Mouse (Mus musculus) heart, embryonic 13.5 days (tissue): ENCODE measurements at regions not wholly inside any gene's neighbourhood (a gene's known extent, or its start where the extent isn't known, plus 50 kb on each side); places are given as distances from the start of the nearest gene placed in this dataset.

Experiments
- ATAC-seq: fragments of 200-750 bp; cut with Nextera tagmentation; 2 replicates; pipeline ENCODE4 v1.8.0; 2017; ENCODE audit warnings: moderate TSS enrichment; ENCODE audit not compliant: insufficient number of reproducible peaks, low FRiP score, low TSS enrichment; ENCODE audit errors: extremely low read depth
- H3K27ac ChIP-seq: fragments of 300-500 bp; sonication (generic); replicated peaks from 2 replicates; pipeline ENCODE4 v1.5.1; 2015; ENCODE audit warnings: moderate library complexity, mild to moderate bottlenecking, inconsistent platforms
- H3K27me3 ChIP-seq: fragments of 300-500 bp; sonication (generic); replicated peaks from 2 replicates; pipeline ENCODE4 v1.6.1; 2015; ENCODE audit warnings: mild to moderate bottlenecking, inconsistent platforms
- H3K36me3 ChIP-seq: fragments of 300-500 bp; sonication (generic); 2 replicates; pipeline ENCODE4 v1.6.1; 2015; ENCODE audit warnings: mild to moderate bottlenecking, inconsistent platforms
- H3K4me1 ChIP-seq: fragments of 300-500 bp; sonication (generic); 2 replicates; pipeline ENCODE4 v1.6.1; 2015; ENCODE audit warnings: inconsistent platforms
- H3K4me2 ChIP-seq: fragments of 300-500 bp; sonication (generic); 2 replicates; pipeline ENCODE4 v1.6.1; 2015; ENCODE audit warnings: inconsistent platforms, mild to moderate bottlenecking, moderate library complexity
- H3K4me3 ChIP-seq: fragments of 300-500 bp; sonication (generic); 2 replicates; pipeline ENCODE4 v1.5.1; 2015; ENCODE audit warnings: moderate library complexity, mild to moderate bottlenecking, inconsistent platforms
- H3K9ac ChIP-seq: fragments of 300-500 bp; sonication (generic); 2 replicates; pipeline ENCODE4 v1.6.1; 2015; ENCODE audit warnings: inconsistent platforms, mild to moderate bottlenecking, moderate library complexity
- H3K9me3 ChIP-seq: fragments of 300-500 bp; sonication (generic); 2 replicates; pipeline ENCODE4 v1.6.1; 2016; ENCODE audit warnings: inconsistent platforms
- WGBS: fragments of 180-500 bp; shearing (Covaris S2); methylation state at CpG from one replicate; pipeline ENCODE4 v1.1.7; 2015; ENCODE audit warnings: mixed read lengths; 5-methylcytosine and 5-hydroxymethylcytosine counted together

DNA sequence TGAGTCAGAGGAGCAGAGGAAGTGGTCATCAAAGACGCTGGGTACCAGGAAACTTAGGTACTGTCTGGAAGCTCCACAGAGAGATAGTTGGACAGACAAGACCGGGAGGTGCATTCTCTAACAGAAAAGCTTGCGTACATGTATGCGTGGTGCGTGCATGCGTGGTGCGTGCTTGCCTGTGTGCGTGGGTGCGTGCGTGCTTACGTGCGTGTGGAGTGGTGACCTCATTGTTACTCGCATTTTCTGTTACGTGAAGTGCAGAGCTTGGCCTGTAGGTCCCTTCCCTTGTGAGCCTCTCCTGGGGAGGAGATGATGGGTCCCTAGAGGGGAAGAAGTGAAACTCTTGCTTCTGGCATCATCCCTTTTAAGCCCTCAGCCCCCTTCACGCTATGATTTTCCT, 175.5 kb upstream of the Msx2 start:
- H3K9ac ChIP-seq = no peak overlapping the region
- H3K4me3 ChIP-seq = no peak overlapping the region
- no peaks in the 10 kb centered on the region for H3K4me1 ChIP-seq
- H3K36me3 ChIP-seq = no peaks in the 10 kb centered on the region
- H3K4me2 ChIP-seq = no peak overlapping the region
- WGBS = 91% methylated on average over 15 of the region's 15 CpGs
- H3K9me3 ChIP-seq = peaks cover 4% of the 10 kb centered on the region; the same call in 1 of the 2 replicates
- no peak overlapping the region for H3K27ac ChIP-seq
- no peak for ATAC-seq
- H3K27me3 ChIP-seq = no peaks in the 10 kb centered on the region

DNA sequence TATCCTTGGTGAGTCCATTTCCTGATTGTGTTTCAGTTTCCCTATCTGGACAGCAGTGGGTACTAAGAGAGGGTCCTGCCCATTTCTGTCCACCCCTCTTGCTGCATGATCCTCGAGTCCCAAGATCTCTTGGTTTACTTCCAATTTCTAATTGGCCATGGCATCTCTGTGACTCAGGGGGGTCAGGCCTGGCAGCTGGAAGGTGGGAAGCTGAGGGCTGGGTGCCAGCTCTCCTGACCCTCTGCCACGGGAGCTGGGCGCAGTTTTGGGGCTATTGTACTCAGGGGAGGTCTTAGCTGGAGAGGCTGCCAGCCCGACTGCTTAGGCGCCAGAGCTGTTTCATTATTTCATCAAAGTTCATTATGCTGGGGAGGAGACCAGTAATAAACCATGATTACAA, 169.7 kb upstream of the Msx2 start:
- Histone ChIP-seq H3K9ac (no peak overlapping the region), H3K27me3 (no peaks in the 10 kb centered on the region; the same call in 1 of the 2 replicates), H3K4me3 (no peak overlapping the region), H3K4me2 (no peak overlapping the region), H3K36me3 (no peaks in the 10 kb centered on the region), H3K4me1 (no peaks in the 10 kb centered on the region), H3K27ac (no peak overlapping the region), H3K9me3 (peaks cover 4% of the 10 kb centered on the region; the same call in 1 of the 2 replicates)
- no peak for ATAC-seq
- 70% methylated on average over 5 of the region's 5 CpGs for WGBS

DNA sequence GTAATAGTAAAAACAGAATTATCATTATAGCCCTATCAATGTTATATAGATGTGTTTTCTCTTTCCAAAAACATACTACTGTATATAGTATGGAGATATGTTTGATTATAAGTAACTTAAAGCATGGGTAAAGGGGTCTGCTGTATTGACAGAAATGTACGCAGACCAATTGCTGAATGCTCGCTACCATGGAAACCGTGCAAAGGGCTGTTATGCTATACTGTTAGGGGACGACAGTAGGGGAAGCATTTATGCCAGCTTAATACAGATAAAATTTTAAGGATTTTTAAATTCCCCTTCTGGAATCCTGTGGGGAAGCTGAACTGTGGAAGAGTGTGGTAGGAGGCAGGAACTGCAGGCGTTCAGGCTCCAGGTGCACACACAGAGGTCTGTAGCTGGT, 166.7 kb upstream of the Msx2 start:
- 84% methylated on average over 5 of the region's 5 CpGs for WGBS
- ATAC-seq = no peak

DNA sequence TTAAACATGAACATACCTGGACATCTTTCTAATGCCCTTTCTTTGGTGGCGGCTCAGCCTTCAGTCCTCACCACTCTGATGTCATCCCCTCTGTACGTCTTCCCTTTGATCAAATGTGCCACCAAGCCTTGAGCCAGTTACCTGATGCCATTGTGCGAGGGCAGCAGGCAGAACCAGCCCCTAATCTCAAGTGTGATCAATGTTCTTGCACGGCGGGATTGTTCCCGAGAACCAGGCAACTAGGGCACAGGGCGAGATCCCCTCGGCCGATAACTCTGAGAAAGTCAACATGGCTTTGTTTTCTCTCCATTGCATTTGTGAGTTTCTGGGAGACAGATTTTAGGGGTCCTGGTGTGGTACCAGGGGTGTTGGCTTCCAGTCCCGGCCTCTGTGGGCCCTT, 166.2 kb upstream of the Msx2 start:
- Histone ChIP-seq H3K27ac (no peak overlapping the region), H3K9ac (no peak overlapping the region), H3K9me3 (no peaks in the 10 kb centered on the region; the same call in 1 of the 2 replicates), H3K4me2 (no peak overlapping the region), H3K4me3 (no peak overlapping the region), H3K36me3 (no peaks in the 10 kb centered on the region), H3K4me1 (no peaks in the 10 kb centered on the region), H3K27me3 (no peaks in the 10 kb centered on the region; the same call in 1 of the 2 replicates)
- WGBS = 71% methylated on average over 10 of the region's 10 CpGs
- no peak for ATAC-seq

More for the DNA sequence above, 166.7 kb upstream of the Msx2 start:
- H3K27ac ChIP-seq = no peak overlapping the region
- no peak overlapping the region for H3K4me2 ChIP-seq
- no peaks in the 10 kb centered on the region for H3K36me3 ChIP-seq
- H3K27me3 ChIP-seq = no peaks in the 10 kb centered on the region; the same call in 1 of the 2 replicates
- no peak overlapping the region for H3K4me3 ChIP-seq
- peaks cover 1% of the 10 kb centered on the region; the same call in 1 of the 2 replicates for H3K9me3 ChIP-seq
- H3K9ac ChIP-seq = no peak overlapping the region
- no peaks in the 10 kb centered on the region for H3K4me1 ChIP-seq

DNA sequence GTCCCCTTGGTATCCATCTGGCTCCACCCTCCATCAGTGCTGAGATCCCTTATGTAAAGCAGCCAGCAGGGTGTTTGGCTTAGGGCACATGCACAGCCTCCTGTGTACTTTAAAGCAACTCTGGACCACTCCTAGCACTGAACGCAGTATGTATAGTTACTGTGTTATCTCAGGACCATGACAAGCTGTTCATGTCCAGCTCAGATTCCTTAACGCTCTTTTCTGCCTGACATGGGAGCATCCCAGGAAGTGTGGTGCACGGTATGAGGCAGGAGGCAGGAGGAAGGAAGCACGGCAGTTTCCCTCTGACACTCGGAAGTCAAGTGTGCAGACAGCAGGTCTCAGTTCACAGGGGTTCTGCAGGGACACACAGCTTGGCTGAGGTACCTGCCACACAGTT, 163.1 kb upstream of the Msx2 start:
- Histone ChIP-seq H3K4me3 (no peak overlapping the region), H3K4me1 (no peaks in the 10 kb centered on the region), H3K9me3 (no peaks in the 10 kb centered on the region), H3K9ac (no peak overlapping the region), H3K27ac (no peak overlapping the region), H3K4me2 (no peak overlapping the region), H3K36me3 (no peaks in the 10 kb centered on the region), H3K27me3 (no peaks in the 10 kb centered on the region)
- ATAC-seq = no peak
- WGBS = 34% methylated on average over 5 of the region's 5 CpGs

DNA sequence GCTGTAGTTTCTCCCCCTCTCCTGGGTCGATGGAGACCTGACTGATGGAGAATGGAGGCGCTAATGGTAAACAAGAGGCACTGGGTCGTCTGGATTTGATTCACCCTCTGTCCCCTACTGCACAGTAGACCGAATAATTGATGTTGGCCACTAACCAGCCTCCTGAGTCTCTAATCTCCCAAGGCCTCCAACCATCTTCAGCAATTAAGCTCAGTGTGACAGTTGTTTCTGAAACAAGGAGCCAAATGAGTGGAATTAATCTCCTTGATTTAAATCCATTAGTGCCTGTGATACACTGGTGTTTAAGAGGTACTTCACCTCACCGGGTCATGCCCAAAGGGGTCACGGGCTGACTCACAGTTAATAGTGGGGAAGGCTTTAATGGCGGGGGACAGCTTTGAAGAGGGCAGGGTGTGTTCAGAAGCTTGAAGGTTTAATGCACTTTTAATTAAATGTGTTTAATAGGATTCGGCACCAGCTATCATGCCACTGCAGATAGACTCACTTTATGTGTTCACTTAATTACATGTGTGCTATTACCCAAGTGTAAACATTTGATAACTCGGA, 161.8 kb upstream of the Msx2 start:
- ATAC-seq = no peak
- H3K4me1 ChIP-seq = no peaks in the 10 kb centered on the region
- H3K27me3 ChIP-seq = no peaks in the 10 kb centered on the region
- H3K9ac ChIP-seq = no peak overlapping the region
- H3K4me2 ChIP-seq = no peak overlapping the region
- no peaks in the 10 kb centered on the region for H3K36me3 ChIP-seq
- WGBS = 72% methylated on average over 9 of the region's 9 CpGs
- H3K27ac ChIP-seq = no peak overlapping the region
- H3K4me3 ChIP-seq = no peak overlapping the region
- H3K9me3 ChIP-seq = no peaks in the 10 kb centered on the region

DNA sequence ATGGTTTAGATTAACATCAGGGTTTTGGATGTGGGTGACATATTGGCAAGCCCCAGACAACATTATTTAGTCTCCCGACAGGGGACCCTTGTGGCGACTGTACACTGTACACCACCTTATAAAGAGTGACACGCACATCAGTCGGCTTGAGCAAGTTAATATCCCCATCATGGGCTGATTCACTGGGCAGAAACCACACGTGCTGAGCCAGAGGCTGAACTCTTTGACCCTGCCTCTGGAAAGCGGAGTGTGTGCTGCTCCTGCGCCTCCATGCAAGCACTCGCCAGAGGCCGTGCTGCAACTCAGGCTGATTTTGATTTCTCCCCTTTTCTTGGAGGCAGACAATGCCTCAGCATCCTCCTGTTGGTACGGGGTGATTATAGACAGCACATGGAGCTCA, 125.2 kb upstream of the Msx2 start:
- WGBS = 70% methylated on average over 10 of the region's 10 CpGs
- Histone ChIP-seq H3K4me3 (no peak overlapping the region), H3K9ac (no peak overlapping the region), H3K4me1 (peaks cover 5% of the 10 kb centered on the region; the same call in 1 of the 2 replicates), H3K4me2 (no peak overlapping the region), H3K27me3 (0 out of 2 replicates have a peak, but pooled peaks cover 10% of the 10 kb centered on the region), H3K9me3 (no peaks in the 10 kb centered on the region), H3K27ac (no peak overlapping the region), H3K36me3 (no peaks in the 10 kb centered on the region)
- ATAC-seq = no peak

DNA sequence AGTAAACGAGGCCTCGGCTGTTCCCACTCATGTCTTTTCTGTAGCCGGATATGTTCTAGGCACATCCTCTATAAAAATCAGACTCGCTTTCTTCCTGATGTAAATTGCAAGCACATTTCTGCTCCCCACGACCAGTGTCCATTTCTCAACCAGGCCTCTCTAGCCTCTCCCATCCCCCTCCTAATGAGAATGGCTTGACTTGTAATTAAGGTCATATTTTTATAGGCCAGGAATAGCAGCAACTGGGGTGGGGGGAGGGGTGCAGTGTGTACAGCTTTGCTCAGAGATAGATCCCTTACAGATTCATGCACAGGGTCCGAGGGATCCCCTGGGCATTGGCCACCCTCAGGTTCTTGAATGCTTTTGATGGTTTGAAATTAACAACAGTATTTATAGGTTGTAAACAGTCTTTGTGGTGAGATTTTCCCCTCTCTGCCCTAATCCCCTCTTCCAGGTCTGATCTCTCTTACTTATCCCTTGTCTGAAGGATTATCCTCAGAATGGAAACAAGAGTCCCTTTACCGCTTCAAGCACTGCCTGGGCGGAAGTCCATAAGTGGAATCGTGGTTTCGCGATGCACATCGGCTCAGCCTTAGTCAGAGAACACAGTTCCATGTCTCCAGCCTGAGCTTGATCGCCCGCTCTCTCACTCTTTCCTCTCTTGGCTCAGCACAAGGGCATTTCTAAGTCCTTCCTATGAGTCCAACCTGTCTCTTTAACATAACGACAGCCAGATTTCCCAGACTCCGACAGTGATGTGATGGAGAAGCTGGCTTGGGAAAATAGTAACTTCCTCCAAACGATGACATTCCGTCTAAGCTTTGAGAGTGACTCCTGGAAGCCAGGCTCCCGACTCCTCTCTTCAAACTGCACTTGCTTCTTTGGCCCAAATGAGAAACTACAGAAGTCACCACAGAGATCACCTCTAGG, 124.3 kb upstream of the Msx2 start:
- Histone ChIP-seq H3K27me3 (0 out of 2 replicates have a peak, but pooled peaks cover 7% of the 10 kb centered on the region), H3K4me1 (peaks cover 5% of the 10 kb centered on the region; the same call in 1 of the 2 replicates), H3K27ac (no peak overlapping the region), H3K9ac (no peak overlapping the region), H3K4me2 (no peak overlapping the region), H3K36me3 (no peaks in the 10 kb centered on the region), H3K9me3 (no peaks in the 10 kb centered on the region), H3K4me3 (no peak overlapping the region)
- 68% methylated on average over 19 of the region's 19 CpGs for WGBS
- no peak for ATAC-seq

DNA sequence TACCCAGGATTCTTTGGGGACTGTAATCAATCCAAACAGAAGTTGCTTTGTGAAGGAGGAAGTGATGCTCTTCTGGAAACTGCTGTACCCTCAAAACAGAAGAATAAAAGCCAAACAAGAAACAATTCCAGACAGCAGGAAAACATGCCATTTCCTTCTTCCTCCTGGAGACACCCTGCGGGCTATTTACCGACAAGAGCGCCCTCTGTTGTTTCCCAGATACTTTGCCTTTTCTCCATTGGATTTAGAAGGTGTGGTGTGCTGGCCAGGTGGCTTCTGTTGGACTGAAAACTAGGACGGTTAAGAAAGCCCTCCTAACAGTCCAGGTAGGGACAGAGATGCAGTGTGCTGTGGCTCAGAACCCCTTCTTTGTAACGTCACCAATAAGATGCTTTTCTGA, 119.9 kb upstream of the Msx2 start:
- Histone ChIP-seq H3K4me1 (peaks cover 5% of the 10 kb centered on the region; the same call in 1 of the 2 replicates), H3K27me3 (no peaks in the 10 kb centered on the region), H3K36me3 (no peaks in the 10 kb centered on the region), H3K4me3 (no peak overlapping the region), H3K9me3 (no peaks in the 10 kb centered on the region), H3K9ac (no peak overlapping the region), H3K4me2 (no peak overlapping the region), H3K27ac (no peak overlapping the region)
- no peak for ATAC-seq
- WGBS = 15% methylated on average over 5 of the region's 5 CpGs

DNA sequence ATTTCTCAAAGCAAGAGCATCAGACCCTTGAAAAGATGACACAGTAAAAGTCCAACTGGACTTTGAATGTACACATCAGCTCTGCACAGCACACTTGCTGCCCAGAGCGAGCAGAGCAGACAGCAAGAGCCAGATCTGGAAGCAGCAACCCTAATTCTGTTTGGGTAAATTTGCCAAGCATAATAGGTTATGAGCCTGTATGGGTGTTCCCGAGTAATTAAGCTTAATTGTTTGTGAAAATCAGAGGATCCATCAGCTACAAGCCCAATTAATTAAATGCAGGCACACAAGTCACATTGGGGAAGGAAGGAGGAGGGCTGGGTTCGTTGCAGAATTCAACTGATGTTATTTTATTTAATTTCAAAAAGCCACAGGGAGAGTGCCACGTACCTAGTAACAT, 113.9 kb upstream of the Msx2 start:
- WGBS = 76% methylated on average over 4 of the region's 4 CpGs
- Histone ChIP-seq H3K9ac (no peak overlapping the region), H3K9me3 (no peaks in the 10 kb centered on the region), H3K4me1 (no peaks in the 10 kb centered on the region), H3K27me3 (no peaks in the 10 kb centered on the region), H3K4me3 (no peak overlapping the region), H3K4me2 (no peak overlapping the region), H3K36me3 (no peaks in the 10 kb centered on the region), H3K27ac (no peak overlapping the region)
- no peak for ATAC-seq

DNA sequence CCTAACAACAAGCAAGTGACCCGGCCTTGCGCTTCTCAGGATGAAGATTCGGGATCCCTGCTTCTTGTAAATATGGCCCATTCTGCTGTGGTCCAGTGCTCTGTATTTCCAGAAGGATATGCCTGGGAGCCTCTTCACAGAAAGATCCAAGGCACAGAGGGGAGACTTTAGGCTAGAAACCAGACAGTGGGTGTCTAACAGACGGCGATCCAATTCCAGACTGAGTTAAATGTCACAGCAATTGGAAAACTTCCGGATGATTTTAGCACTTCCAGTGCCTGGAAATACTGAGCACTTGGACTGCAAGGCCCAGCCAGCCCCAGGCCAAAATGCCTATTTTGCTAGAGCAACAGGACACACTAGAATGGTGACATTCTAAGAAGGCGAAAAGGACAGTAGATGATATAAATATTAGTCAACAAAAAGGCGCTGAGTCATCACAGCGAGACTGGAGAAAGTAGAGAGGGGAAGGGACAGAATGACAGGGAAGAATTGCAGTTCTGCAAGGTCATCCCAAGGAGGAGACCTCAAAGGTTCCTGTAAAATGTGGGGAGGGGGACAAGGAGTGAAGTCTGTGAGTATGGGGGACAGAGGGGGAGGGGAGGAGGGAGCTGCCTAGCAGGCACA, 111.7 kb upstream of the Msx2 start:
- Histone ChIP-seq H3K9me3 (peaks cover 11% of the 10 kb centered on the region; the same call in 1 of the 2 replicates), H3K4me3 (no peak overlapping the region), H3K36me3 (no peaks in the 10 kb centered on the region), H3K27me3 (no peaks in the 10 kb centered on the region), H3K4me1 (no peaks in the 10 kb centered on the region), H3K4me2 (no peak overlapping the region), H3K27ac (no peak overlapping the region), H3K9ac (no peak overlapping the region)
- 73% methylated on average over 9 of the region's 9 CpGs for WGBS
- no peak for ATAC-seq
